In genomic region chr9:102690891-102691290, GRCm38 (mm10) we compare ENCODE assay signal across 8 mouse cellular contexts. TPM values are rescaled to one million over a fixed set of nuclear protein-coding genes. Genes with fewer than 3 reads are reported as not detected.
DNase-seq lines count a peak whose midpoint lies in the region; ATAC-seq and TF ChIP-seq lines count a peak whose summit lies in the region.

No protein-coding gene starts in this region.

- peak overlapping the region; percentile 78; the same call in 1 of the 2 replicates for H3K9ac ChIP-seq in heart, embryonic 12.5 days
- H3K9ac ChIP-seq in embryonic facial prominence, embryonic 11.5 days (replicated peaks; ENCODE audit: low read length): peak overlapping the region; percentile 5; the same call in 1 of the 2 replicates
- H3K9ac ChIP-seq in hindbrain, postnatal 0 days (replicated peaks; ENCODE audit: low read length): peak overlapping the region; percentile 81; the same call in 1 of the 2 replicates
- peak overlapping the region; percentile 84; the same call in 1 of the 2 replicates for H3K9ac ChIP-seq in midbrain, embryonic 15.5 days

- peak overlapping the region; percentile 98 for H3K4me2 ChIP-seq in heart, embryonic 12.5 days
- H3K4me2 ChIP-seq in embryonic facial prominence, embryonic 11.5 days (ENCODE audit: low read depth, low read length): peak overlapping the region; percentile 87
- H3K4me2 ChIP-seq in hindbrain, postnatal 0 days (ENCODE audit: low read depth, low read length): peak overlapping the region; percentile 92
- H3K4me2 ChIP-seq in midbrain, embryonic 15.5 days: peak overlapping the region; percentile 76

- no peaks in the 10 kb centered on the region for H3K9me3 ChIP-seq in heart, embryonic 12.5 days (replicated peaks)
- no peaks in the 10 kb centered on the region for H3K9me3 ChIP-seq in embryonic facial prominence, embryonic 11.5 days (replicated peaks; ENCODE audit: control insufficient read depth, low read length)
- H3K9me3 ChIP-seq in hindbrain, postnatal 0 days (ENCODE audit: low read length): no peaks in the 10 kb centered on the region
- no peaks in the 10 kb centered on the region for H3K9me3 ChIP-seq in midbrain, embryonic 15.5 days

- no peaks in the 10 kb centered on the region for H3K36me3 ChIP-seq in heart, embryonic 12.5 days
- no peaks in the 10 kb centered on the region for H3K36me3 ChIP-seq in embryonic facial prominence, embryonic 11.5 days (replicated peaks; ENCODE audit: control insufficient read depth, insufficient read depth, low read depth, low read length)
- no peaks in the 10 kb centered on the region for H3K36me3 ChIP-seq in hindbrain, postnatal 0 days (ENCODE audit: insufficient read depth, low read length)
- H3K36me3 ChIP-seq in midbrain, embryonic 15.5 days (replicated peaks): no peaks in the 10 kb centered on the region

- 10% methylated on average over 15 of the region's 15 CpGs for WGBS in heart, embryonic 12.5 days
- 2% methylated on average over 15 of the region's 15 CpGs for WGBS in embryonic facial prominence, embryonic 11.5 days
- 9% methylated on average over 15 of the region's 15 CpGs for WGBS in hindbrain, postnatal 0 days
- WGBS in midbrain, embryonic 15.5 days: 2% methylated on average over 15 of the region's 15 CpGs

- DNase-seq in heart, adult 8-10 months (ENCODE audit: low spot score): no peak
- DNase-seq in embryonic facial prominence, embryonic 11.5 days (ENCODE audit: low spot score): peak; percentile 43
- DNase-seq in hindbrain, postnatal 0 days (ENCODE audit: low spot score): peak; percentile 54
- no peak for DNase-seq in thymus, postnatal 25 days
- DNase-seq in right cerebral cortex, postnatal 25 days: no peak
- DNase-seq in layer of hippocampus, postnatal 36 days: no peak

- no peaks in the 10 kb centered on the region for H3K27me3 ChIP-seq in heart, embryonic 12.5 days (replicated peaks)
- H3K27me3 ChIP-seq in embryonic facial prominence, embryonic 11.5 days (ENCODE audit: control insufficient read depth, insufficient read depth, low read length): no peaks in the 10 kb centered on the region
- no peaks in the 10 kb centered on the region for H3K27me3 ChIP-seq in hindbrain, postnatal 0 days (ENCODE audit: insufficient read depth, low read length)
- no peaks in the 10 kb centered on the region for H3K27me3 ChIP-seq in midbrain, embryonic 15.5 days (replicated peaks)

- no peak for TF ChIP-seq CTCF in hindbrain, postnatal 0 days (IDR thresholded peaks at IDR 0.05; ENCODE audit: low read depth)

- H3K4me3 ChIP-seq in heart, embryonic 12.5 days: peak overlapping the region; percentile 66
- no peak overlapping the region; the same call in 1 of the 2 replicates for H3K4me3 ChIP-seq in embryonic facial prominence, embryonic 11.5 days (ENCODE audit: low read depth, low read length)
- peak overlapping the region; percentile 49 for H3K4me3 ChIP-seq in hindbrain, postnatal 0 days (ENCODE audit: low read length)
- H3K4me3 ChIP-seq in midbrain, embryonic 15.5 days: peak overlapping the region; percentile 47

- H3K27ac ChIP-seq in heart, embryonic 12.5 days (ENCODE audit: poor library complexity, severe bottlenecking): no peak overlapping the region
- peak overlapping the region; percentile 56; the same call in 1 of the 2 replicates for H3K27ac ChIP-seq in embryonic facial prominence, embryonic 11.5 days (replicated peaks; ENCODE audit: low read depth, low read length)
- peak overlapping the region; percentile 97; the same call in 1 of the 2 replicates for H3K27ac ChIP-seq in hindbrain, postnatal 0 days
- H3K27ac ChIP-seq in midbrain, embryonic 15.5 days: peak overlapping the region; percentile 95

- peaks cover 33% of the 10 kb centered on the region for H3K4me1 ChIP-seq in heart, embryonic 12.5 days (replicated peaks)
- peaks cover 4% of the 10 kb centered on the region for H3K4me1 ChIP-seq in embryonic facial prominence, embryonic 11.5 days (ENCODE audit: control insufficient read depth, insufficient read depth, low read length)
- H3K4me1 ChIP-seq in hindbrain, postnatal 0 days (ENCODE audit: insufficient read depth, low read length): peaks cover 6% of the 10 kb centered on the region; the same call in 1 of the 2 replicates
- H3K4me1 ChIP-seq in midbrain, embryonic 15.5 days: peaks cover 36% of the 10 kb centered on the region

- ATAC-seq in heart, embryonic 12.5 days (ENCODE audit: insufficient number of reproducible peaks, low FRiP score): no peak
- no peak for ATAC-seq in embryonic facial prominence, embryonic 11.5 days (replicated peaks; ENCODE audit: insufficient number of reproducible peaks, low FRiP score, low TSS enrichment, low read depth)
- peak; percentile 31; the same call in 1 of the 2 replicates for ATAC-seq in hindbrain, postnatal 0 days
- no peak for ATAC-seq in midbrain, embryonic 15.5 days (replicated peaks)

RNA-seq across cellular contexts. Expression of gene Amotl2, which starts 25.6 kb away (rescaled TPM):
- 59.2 and 61.6 TPM in 2 replicates for polyA plus RNA-seq in heart, embryonic 12.5 days (2016; fragmentation: Nextera tagmentation; extraction: Ambion mirVana)
- total RNA-seq in heart, adult 8-10 months (2022): 10 to 100 TPM; 56.7 to 80.1 (median 58.6) TPM
- polyA plus RNA-seq in embryonic facial prominence, embryonic 11.5 days (2014; fragmentation: Nextera tagmentation; extraction: Ambion mirVana): 36.0 and 39.0 TPM in 2 replicates
- total RNA-seq in hindbrain, postnatal 0 days (2014; rRNA removed): 116 and 162 TPM in 2 replicates
- polyA plus RNA-seq in hindbrain, postnatal 0 days (2015; fragmentation: Nextera tagmentation; extraction: Ambion mirVana): 27.3 and 31.0 TPM in 2 replicates
- 83.4 and 90.5 TPM in 2 replicates for polyA plus RNA-seq in midbrain, embryonic 15.5 days (2015; fragmentation: Nextera tagmentation; extraction: Ambion mirVana)
- total RNA-seq in layer of hippocampus, postnatal 36 days (2021): 10 to 100 TPM; 17.2 to 18.6 TPM

Comparison
In these comparisons a context has a peak if more than half of its experiments do, and no peak if none do; other contexts are left out.
1. H3K9ac ChIP-seq: peak in every context shown above with its lines; median percentile 84 in midbrain, embryonic 15.5 days; 81 in hindbrain, postnatal 0 days; 78 in heart, embryonic 12.5 days; 5 in embryonic facial prominence, embryonic 11.5 days.
2. DNase-seq: peak in embryonic facial prominence, embryonic 11.5 days (single experiment) and hindbrain, postnatal 0 days (single experiment); none in heart, adult 8-10 months (single experiment), thymus, postnatal 25 days (single experiment), right cerebral cortex, postnatal 25 days (single experiment) and layer of hippocampus, postnatal 36 days (0 of 2).
3. Peak in every context shown above with its lines, with median percentiles within 50 percentile points of each other: H3K4me2 ChIP-seq.